8 mouse cellular contexts compared by ENCODE assay signal in the genomic region with DNA sequence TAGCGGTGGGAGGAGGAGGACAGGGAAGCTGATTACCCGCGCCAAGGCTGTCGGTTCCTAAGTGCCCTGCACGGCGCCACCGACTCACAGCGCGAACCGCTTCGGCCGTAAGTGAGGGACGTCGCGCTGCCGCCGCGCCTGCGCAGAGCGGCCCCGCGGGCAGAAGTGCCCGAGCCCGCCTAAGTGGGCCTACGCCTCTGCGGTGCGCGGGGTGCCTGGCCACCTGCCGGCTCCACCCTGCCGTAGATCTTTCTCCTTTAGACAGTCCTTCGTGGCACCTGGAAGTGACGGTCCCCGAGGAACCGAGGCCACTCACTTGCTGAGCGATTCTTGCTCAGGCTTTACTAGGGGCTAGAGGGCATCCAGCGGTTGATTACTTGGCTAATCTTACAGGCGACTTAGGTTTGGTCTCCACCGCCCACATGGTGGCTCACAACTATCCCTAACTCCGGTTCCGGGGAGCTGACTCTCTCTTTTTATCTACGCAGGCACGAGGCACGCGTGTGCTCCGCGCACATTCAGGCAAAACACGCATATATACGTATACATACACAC. TPM values are rescaled to one million over a fixed set of nuclear protein-coding genes. Genes with fewer than 3 reads are reported as not detected.
DNase-seq lines count a peak whose midpoint lies in the region; ATAC-seq and TF ChIP-seq lines count a peak whose summit lies in the region.

No protein-coding gene starts in this region.

- peak; percentile 94 for DNase-seq in brain, adult 2 months (ENCODE audit: low read depth, low spot score)
- DNase-seq in liver: peak; percentile 90
- DNase-seq in monocyte, adult 2 months (ENCODE audit: low read depth in 1 of 2, low spot score in 2 of 2): peak; percentile 62 to 83
- peak; percentile 78 to 84 for DNase-seq in spleen, postnatal 14 days (ENCODE audit: low spot score in 2 of 2)

- TF ChIP-seq CTCF in C2C12 (IDR thresholded peaks at IDR 0.05; ENCODE audit: control insufficient read depth, insufficient read depth, insufficient read length): no peak

- peaks cover 4% of the 10 kb centered on the region for H3K4me1 ChIP-seq in heart, embryonic 11.5 days (ENCODE audit: control insufficient read depth, insufficient read depth, low read length)
- peaks cover 21% of the 10 kb centered on the region for H3K4me1 ChIP-seq in kidney, embryonic 15.5 days

- H3K79me3 ChIP-seq in C2C12 (ENCODE audit: low read depth): peaks cover 11% of the 10 kb centered on the region

- no peaks in the 10 kb centered on the region for H3K27me3 ChIP-seq in C2C12 (ENCODE audit: control insufficient read depth, insufficient read depth, insufficient read length)
- H3K27me3 ChIP-seq in heart, embryonic 11.5 days (ENCODE audit: control insufficient read depth, insufficient read depth, low read length): no peaks in the 10 kb centered on the region
- H3K27me3 ChIP-seq in kidney, embryonic 15.5 days: no peaks in the 10 kb centered on the region

- peak overlapping the region; percentile 84 for H3ac ChIP-seq in C2C12 (ENCODE audit: control insufficient read depth, insufficient read length, low read depth)

- H3K27ac ChIP-seq in heart, embryonic 11.5 days (ENCODE audit: low read depth, low read length): peak overlapping the region; percentile 84
- peak overlapping the region; percentile 96 for H3K27ac ChIP-seq in kidney, embryonic 15.5 days

- ATAC-seq in erythroblast, adult 5-6 weeks (replicated peaks; ENCODE audit: low FRiP score, poor library complexity, severe bottlenecking): peak; percentile 91
- peak; percentile 91 for ATAC-seq in heart, embryonic 11.5 days (replicated peaks; ENCODE audit: insufficient number of reproducible peaks, low FRiP score, low TSS enrichment)
- ATAC-seq in kidney, embryonic 15.5 days (replicated peaks; ENCODE audit: low FRiP score): peak; percentile 95

- H3K9me3 ChIP-seq in heart, embryonic 11.5 days (replicated peaks; ENCODE audit: control insufficient read depth, low read length): no peaks in the 10 kb centered on the region
- no peaks in the 10 kb centered on the region for H3K9me3 ChIP-seq in kidney, embryonic 15.5 days (replicated peaks)

- H3K4me3 ChIP-seq in C2C12 (ENCODE audit: insufficient read depth, poor library complexity, severe bottlenecking): peak overlapping the region; percentile 87
- H3K4me3 ChIP-seq in heart, embryonic 11.5 days (ENCODE audit: low read depth, low read length): peak overlapping the region; percentile 86
- peak overlapping the region; percentile 88 for H3K4me3 ChIP-seq in kidney, embryonic 15.5 days (replicated peaks)

- H3K79me2 ChIP-seq in C2C12 (ENCODE audit: control insufficient read depth, insufficient read depth): peaks cover 34% of the 10 kb centered on the region

- under 1% methylated on average over 48 of the region's 48 CpGs for WGBS in heart, embryonic 11.5 days (ENCODE audit: insufficient replicate concordance)
- WGBS in kidney, embryonic 15.5 days: under 1% methylated on average over 48 of the region's 48 CpGs

- H3K4me2 ChIP-seq in heart, embryonic 11.5 days: peak overlapping the region; percentile 69
- H3K4me2 ChIP-seq in kidney, embryonic 15.5 days: peak overlapping the region; percentile 63

- H3K9ac ChIP-seq in heart, embryonic 11.5 days (ENCODE audit: low read depth, low read length): peak overlapping the region; percentile 84
- H3K9ac ChIP-seq in kidney, embryonic 15.5 days: peak overlapping the region; percentile 81

- H3K36me3 ChIP-seq in C2C12 (ENCODE audit: control insufficient read depth, insufficient read depth): peaks cover 17% of the 10 kb centered on the region
- H3K36me3 ChIP-seq in heart, embryonic 11.5 days (ENCODE audit: control insufficient read depth, insufficient read depth, low read length): peaks cover 3% of the 10 kb centered on the region
- H3K36me3 ChIP-seq in kidney, embryonic 15.5 days: peaks cover 20% of the 10 kb centered on the region

TF ChIP-seq in C2C12, 6 proteins besides CTCF, POLR2A, EP300 and RAD21:
- no peak for TF ChIP-seq FOSL1 (IDR thresholded peaks at IDR 0.05; ENCODE audit: insufficient read depth, low read length, poor library complexity, severe bottlenecking)
- no peak for TF ChIP-seq MYOG (IDR thresholded peaks at IDR 0.05; ENCODE audit: control insufficient read depth, extremely low read depth, insufficient read length)
- TF ChIP-seq MYOD1 (IDR thresholded peaks at IDR 0.05; ENCODE audit: control insufficient read depth, insufficient read length, low read depth): no peak
- no peak for TF ChIP-seq USF1 (IDR thresholded peaks at IDR 0.05; ENCODE audit: low read depth)
- peak; percentile 76 for TF ChIP-seq MAX (IDR thresholded peaks at IDR 0.05)
- TF ChIP-seq CEBPB (IDR thresholded peaks at IDR 0.05; ENCODE audit: low read depth): no peak

RNA-seq across cellular contexts. Expression of a gene that starts 7.4 kb away (rescaled TPM):
- polyA plus RNA-seq in C2C12 (2012; fragmentation: generic; extraction: Trizol): 117 TPM
- total RNA-seq in erythroblast, adult 5-6 weeks (2015; ENCODE audit: low replicate concordance): 50.2 and 65.9 TPM in 2 replicates
- 34.2 and 52.1 TPM in 2 replicates for total RNA-seq in erythroblast, adult 5-6 weeks (2017; ENCODE audit: low replicate concordance)
- polyA plus RNA-seq in heart, embryonic 11.5 days (2014; fragmentation: Nextera tagmentation; extraction: Ambion mirVana): 200 and 209 TPM in 2 replicates
- 237 and 269 TPM in 2 replicates for polyA plus RNA-seq in kidney, embryonic 15.5 days (2015; fragmentation: Nextera tagmentation; extraction: Ambion mirVana)

RNA-seq across cellular contexts. Expression of a gene that starts 21.1 kb away (rescaled TPM):
- polyA plus RNA-seq in C2C12 (2012; fragmentation: generic; extraction: Trizol): 63.5 TPM
- 287 and 347 TPM in 2 replicates for total RNA-seq in erythroblast, adult 5-6 weeks (2015; ENCODE audit: low replicate concordance)
- 544 and 662 TPM in 2 replicates for total RNA-seq in erythroblast, adult 5-6 weeks (2017; ENCODE audit: low replicate concordance)
- 79.6 and 85.3 TPM in 2 replicates for polyA plus RNA-seq in heart, embryonic 11.5 days (2014; fragmentation: Nextera tagmentation; extraction: Ambion mirVana)
- polyA plus RNA-seq in kidney, embryonic 15.5 days (2015; fragmentation: Nextera tagmentation; extraction: Ambion mirVana): 77.4 and 81.7 TPM in 2 replicates

RNA-seq across cellular contexts. Expression of a gene that starts 22.4 kb away (rescaled TPM):
- 9.5 TPM for polyA plus RNA-seq in C2C12 (2012; fragmentation: generic; extraction: Trizol)
- total RNA-seq in erythroblast, adult 5-6 weeks (2015; ENCODE audit: low replicate concordance): 12.5 and 14.4 TPM in 2 replicates
- 18.1 and 21.4 TPM in 2 replicates for total RNA-seq in erythroblast, adult 5-6 weeks (2017; ENCODE audit: low replicate concordance)
- 16.2 and 17.5 TPM in 2 replicates for polyA plus RNA-seq in heart, embryonic 11.5 days (2014; fragmentation: Nextera tagmentation; extraction: Ambion mirVana)
- polyA plus RNA-seq in kidney, embryonic 15.5 days (2015; fragmentation: Nextera tagmentation; extraction: Ambion mirVana): 13.0 and 14.4 TPM in 2 replicates

Comparison
In these comparisons a context has a peak if more than half of its experiments do, and no peak if none do; other contexts are left out.
1. Peak in every context shown above with its lines: DNase-seq, ATAC-seq, H3K4me3 ChIP-seq and H3K27ac ChIP-seq.